Mouse (Mus musculus) mesoderm, embryonic 11.5 days (tissue): Measurements from ENCODE around the gene Lgr4.

Experiments
- DNase-seq: peaks from one replicate; pipeline ENCODE4 v3.0.0-alpha.2; 2012; ENCODE audit warnings: low read depth, low spot score

Lgr4 gene

GRCm38 (mm10) chr2:109976181-109976580, 58.7 kb downstream of the Lgr4 start:
- no peak for DNase-seq

GRCm38 (mm10) chr2:109977322-109977721, 59.9 kb downstream of the Lgr4 start:
- no peak for DNase-seq

DNA sequence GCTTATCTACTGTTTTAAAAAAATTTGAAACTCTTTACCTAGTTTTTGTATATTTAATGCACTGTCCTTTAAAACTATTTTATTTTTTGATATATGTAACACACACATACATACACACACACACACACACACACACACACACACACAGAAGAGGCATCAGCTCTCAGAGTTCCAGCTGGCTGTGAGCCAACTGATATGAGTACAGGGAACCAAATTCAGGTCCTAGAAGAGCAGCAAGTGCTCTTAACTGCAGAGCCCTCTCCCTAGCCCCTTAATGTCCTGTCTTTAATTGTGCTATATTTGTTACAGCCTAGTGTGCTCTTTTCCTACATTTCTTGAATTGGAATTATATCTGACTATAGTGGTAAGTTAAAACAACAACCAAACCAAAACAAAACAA, 61.8 kb downstream of the Lgr4 start:
- no peak for DNase-seq

- no peak for DNase-seq
Observed at GRCm38 (mm10) chr2:109983435-109983834, 66.0 kb downstream of the Lgr4 start.

DNA sequence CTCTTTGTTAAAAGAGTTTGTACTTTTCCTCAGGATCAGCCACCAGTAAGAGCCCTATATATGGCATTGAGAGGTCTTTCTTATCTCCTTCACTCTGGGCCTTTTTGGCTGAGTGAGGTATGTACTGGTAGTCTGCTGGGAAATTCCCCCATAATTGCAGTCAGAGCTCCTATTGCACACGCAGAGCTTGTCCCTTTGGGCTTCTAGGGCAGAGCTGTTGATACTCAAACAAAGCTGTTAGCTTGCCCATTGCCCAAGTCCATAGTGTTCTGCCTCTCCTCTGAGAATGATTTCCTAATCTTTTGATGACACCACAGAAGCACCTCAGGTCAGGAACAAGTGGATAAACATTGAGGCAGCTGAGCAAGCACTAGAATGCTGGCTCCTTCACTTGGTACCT, 67.5 kb downstream of the Lgr4 start:
- no peak for DNase-seq

DNA sequence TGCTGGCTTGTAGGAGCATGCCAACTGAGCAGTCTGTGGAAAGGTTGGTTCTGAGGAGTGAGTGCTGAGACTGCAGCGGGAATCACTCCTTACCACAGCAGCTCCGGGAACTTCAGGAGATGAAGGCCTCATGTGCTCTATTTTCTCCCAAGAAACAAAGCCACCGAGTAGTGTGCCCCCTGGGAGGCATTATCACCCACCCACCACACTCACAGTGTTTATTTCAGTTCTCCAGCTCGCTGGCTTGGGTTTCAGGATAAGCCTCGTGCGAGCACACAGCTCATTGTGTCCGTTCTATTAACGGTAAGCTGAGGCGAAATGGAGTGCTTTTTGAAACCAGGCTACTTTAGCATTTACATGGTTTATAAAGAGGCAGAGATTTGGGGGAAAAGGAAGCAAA, 68.1 kb downstream of the Lgr4 start:
- DNase-seq: no peak

- DNase-seq: peak; percentile 27
Observed at GRCm38 (mm10) chr2:109986036-109986785, 68.8 kb downstream of the Lgr4 start.

DNA sequence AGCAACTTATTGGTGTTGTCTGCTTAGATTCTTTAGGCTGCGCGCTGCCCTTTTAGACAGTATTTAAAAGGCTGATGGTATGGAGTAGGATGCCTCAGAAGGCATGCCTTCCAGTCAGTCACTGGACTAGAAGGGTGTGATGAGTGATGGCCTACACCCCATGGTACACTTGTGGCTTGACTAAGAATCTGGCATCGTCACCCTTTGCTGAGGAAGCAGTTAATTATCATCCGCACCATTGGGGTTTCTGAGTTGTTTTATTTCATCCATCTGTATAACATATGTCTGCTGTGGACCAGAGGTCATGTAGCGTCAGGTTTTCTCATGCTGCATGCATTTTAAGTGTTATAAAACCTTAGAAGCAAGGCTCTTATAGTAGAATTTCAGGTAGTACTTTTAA, 70.5 kb downstream of the Lgr4 start:
- peak; percentile 59 for DNase-seq

- DNase-seq: peak; percentile 77
Observed at GRCm38 (mm10) chr2:109989196-109989595, 71.7 kb downstream of the Lgr4 start.

DNA sequence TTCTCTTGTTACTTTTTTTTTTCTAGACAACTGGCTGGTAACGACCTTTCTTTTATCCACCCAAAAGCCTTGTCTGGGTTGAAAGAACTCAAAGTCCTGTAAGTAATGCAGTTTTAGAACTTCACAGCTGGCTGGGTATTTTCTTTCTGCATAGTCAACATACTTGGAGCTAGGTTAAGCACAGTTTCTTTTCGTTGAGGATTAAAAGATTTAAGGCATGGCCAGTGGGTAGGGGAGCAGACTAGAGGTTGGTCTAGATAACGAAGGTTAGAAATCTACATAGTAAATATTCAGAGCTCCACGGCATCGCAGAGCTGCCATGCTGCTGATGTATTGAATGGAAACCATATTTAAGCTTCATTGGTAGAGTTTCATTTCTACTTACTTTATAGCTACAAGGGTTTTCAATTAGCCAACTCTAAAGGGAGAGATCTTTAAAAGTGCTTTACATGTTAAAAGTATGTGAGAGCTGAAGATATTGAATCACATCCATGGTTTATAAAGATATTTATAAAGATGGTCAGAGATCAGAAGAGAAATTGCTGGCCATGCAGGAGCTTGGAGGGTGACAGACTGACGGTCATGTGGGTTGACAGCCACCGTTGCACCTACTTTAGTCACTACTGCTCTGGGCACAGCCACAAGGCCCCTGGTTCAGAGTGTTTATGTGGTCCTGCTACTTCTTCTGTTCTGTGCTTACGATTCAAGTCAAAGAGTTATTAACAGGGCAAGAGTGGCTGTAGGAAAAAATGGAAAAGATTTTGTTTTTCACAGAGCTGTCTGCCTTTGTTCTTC, 72.4 kb downstream of the Lgr4 start:
- DNase-seq: peak; percentile 41

GRCm38 (mm10) chr2:109991754-109992153, 74.3 kb downstream of the Lgr4 start:
- no peak for DNase-seq

DNA sequence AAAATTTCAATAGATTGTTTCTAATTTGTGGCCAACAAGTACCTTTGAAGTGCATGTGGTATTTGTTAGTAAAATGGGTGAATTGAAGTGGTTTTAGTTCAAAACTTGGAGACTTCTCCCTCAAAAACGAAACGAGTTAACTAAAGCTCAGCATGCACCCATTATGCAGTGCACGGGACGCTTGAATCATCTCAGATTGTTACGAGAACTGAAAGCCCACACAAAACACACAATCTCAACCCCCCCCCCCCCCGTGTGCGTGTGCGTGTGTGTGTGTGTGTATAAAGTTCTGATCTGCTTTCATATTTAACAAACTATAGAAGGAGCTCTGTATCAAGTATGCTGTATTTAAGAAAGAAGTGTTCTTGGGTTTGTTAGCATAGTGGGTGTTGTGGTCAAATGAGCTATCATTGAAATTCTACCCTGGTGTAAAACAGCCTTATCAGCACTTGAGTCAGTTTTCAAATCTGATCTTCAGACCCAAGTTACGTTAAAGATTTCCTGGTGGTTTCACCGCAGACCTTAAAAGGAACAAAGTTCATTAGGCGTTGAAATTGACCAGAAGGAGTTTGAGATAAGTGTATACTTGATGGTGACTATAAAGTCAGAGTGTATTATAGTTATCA, 75.1 kb downstream of the Lgr4 start:
- no peak for DNase-seq

DNA sequence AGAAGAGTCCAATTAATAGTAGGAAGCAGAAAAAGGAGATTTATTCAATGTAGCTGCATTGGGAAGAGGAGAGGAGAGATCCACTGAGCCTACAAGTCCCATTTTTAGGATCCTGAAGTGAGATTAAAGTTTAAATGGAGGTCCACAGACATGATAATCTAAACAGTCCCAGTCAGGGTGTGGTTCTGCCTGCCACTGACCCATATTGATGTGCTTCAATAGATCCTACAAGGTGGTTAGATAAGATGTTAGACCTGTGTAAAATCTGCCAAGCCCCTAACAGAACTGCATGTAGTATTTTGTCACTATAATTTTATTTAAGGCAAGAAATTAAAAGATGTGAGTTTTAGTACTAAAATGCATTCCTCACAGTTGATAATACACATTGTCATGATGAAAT, 76.0 kb downstream of the Lgr4 start:
- no peak for DNase-seq

- no peak for DNase-seq
Observed at GRCm38 (mm10) chr2:109995061-109995460, 77.6 kb downstream of the Lgr4 start.

DNA sequence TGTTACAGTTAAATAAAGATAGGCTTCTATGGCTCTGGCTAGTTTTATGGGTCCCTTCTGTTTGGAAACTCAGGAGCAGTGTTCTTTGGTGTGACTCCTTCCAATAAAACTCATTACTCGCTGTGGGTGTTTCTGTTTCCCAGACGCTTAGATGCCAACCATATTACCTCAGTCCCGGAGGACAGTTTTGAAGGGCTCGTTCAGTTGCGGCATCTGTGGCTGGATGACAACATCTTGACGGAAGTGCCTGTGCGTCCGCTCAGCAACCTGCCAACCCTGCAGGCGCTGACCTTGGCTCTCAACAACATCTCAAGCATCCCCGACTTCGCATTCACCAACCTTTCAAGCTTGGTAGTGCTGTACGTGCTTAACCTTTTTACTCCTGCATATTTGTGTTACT, 79.0 kb downstream of the Lgr4 start:
- DNase-seq: peak; percentile 33

- no peak for DNase-seq
Observed at GRCm38 (mm10) chr2:110004668-110005067, 87.2 kb downstream of the Lgr4 start.

- no peak for DNase-seq
Observed at GRCm38 (mm10) chr2:110005164-110005563, 87.7 kb downstream of the Lgr4 start.

DNA sequence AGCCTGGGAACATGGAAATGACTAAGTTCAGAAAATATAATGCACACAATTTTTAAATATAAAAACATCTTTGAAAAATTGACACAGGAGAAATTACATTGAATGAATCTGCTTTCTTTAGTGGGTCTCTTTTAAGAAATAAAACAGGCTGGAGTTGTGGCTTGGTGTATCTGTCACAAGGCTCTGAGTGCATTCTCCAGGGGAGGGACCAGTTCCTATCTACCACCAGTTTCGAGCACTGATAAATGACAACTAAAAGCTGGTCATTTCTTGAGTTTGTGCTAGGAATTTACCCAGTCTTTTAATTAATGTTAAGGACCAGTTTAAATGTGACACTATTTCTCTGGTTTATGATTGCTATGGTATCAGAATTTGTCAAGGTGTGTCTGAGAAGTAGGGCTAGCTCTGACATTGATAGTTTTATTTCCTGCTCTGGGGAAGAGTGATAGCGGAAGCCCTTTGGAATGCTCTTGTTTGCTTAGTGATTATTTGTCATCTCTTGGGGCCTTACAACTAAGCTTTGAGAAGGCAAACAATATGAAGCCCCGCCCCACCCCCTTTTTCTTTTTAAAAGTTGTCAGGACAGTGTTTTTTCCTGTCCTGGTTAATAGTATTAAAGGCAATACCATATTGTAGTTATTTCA, 88.3 kb downstream of the Lgr4 start:
- no peak for DNase-seq

DNA sequence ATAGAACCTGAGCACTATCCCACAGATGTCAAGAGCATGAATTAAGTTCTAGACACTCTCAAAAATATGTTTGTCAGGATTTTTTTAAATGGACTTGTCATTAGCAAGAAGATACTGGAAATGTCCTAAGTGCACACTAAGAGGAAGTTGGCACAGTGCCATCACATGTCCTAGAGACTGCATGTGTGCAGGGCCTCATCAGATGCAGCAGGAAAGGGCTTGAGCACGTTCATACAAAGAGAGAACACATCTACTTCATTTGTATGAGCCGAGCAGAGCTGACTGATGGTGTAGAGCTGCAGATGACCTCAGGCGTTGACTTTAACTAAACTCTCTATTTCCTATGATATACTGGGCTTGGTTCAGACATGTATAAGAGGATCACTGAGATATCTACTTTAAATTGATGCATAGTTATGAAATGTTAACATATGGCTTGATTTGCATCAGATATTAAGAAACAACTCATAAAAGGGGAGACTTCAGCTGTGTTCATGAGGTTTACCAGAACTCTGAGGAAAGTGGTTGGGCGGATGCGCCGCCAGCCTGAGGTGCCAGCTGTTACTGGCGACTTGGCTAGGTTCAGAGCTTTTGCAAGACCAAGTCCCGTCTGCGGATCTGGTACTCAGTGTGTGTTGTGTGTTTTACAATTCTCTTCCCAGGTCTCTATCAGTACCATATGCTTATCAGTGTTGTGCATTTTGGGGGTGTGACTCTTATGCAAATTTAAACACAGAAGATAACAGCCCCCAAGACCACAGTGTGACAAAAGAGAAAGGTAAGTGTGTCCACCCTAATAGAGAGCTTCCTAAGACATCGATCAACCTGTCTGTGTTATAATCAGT, 90.2 kb downstream of the Lgr4 start:
- DNase-seq: no peak

DNA sequence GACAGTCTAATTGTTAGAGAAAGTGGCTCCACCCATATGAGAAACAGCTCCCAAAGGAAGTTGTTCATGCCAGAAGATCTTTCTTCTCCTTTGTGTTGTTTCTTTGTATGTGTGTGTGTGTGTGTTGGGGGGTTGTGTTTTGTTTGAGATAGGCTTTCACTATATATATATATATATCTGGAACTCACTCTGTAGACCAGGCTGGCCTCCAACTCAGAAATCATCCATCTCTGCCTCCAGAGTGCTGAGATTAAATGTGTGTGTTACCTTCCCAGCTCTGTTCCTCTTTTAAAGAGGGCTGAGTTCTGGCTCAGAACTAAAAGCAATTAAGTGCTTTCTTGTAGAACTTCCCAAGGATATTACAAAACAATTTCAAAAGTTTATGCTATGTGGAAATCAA, 92.0 kb downstream of the Lgr4 start:
- DNase-seq: no peak

DNA sequence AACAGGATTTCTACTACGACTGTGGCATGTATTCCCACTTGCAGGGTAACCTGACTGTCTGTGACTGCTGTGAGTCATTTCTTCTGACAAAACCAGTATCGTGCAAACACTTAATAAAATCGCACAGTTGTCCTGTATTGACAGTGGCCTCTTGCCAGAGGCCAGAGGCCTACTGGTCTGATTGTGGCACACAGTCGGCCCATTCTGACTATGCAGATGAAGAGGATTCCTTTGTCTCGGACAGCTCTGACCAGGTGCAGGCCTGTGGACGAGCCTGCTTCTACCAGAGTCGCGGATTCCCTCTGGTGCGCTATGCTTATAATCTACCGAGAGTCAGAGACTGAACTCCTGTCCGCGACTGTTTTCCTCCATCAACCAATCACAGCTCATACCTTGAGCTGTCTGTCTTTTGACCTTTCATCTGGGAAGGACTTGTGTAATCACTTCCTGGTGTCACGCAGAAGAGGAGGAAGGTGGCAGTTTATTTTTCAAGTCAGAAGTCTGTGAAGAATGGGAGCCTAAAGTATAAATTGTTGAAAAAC, 94.8 kb downstream of the Lgr4 start:
- DNase-seq: no peak
